Mouse (Mus musculus) midbrain, embryonic 15.5 days (tissue): Measurements from ENCODE around the gene Maff. TPM values are rescaled to one million over a fixed set of nuclear protein-coding genes. Genes with fewer than 3 reads are reported as not detected.

Experiments
- ATAC-seq: fragments of 200-750 bp; cut with Nextera tagmentation; replicated peaks from 2 replicates; pipeline ENCODE4 v1.8.0; 2017; ENCODE audit warnings: moderate TSS enrichment
- H3K27ac ChIP-seq: fragments of 300-500 bp; sonication (generic); 2 replicates; pipeline ENCODE4 v1.5.1; 2015; ENCODE audit warnings: mild to moderate bottlenecking, inconsistent platforms
- H3K27me3 ChIP-seq: fragments of 300-500 bp; sonication (generic); replicated peaks from 2 replicates; pipeline ENCODE4 v1.6.1; 2015; ENCODE audit warnings: inconsistent platforms
- H3K36me3 ChIP-seq: fragments of 300-500 bp; sonication (generic); replicated peaks from 2 replicates; pipeline ENCODE4 v1.6.1; 2015; ENCODE audit warnings: inconsistent platforms
- H3K4me1 ChIP-seq: fragments of 300-500 bp; sonication (generic); 2 replicates; pipeline ENCODE4 v1.6.1; 2015; ENCODE audit warnings: inconsistent platforms
- H3K4me2 ChIP-seq: fragments of 300-500 bp; sonication (generic); 2 replicates; pipeline ENCODE4 v1.6.1; 2015; ENCODE audit warnings: inconsistent platforms, mild to moderate bottlenecking, moderate library complexity
- H3K4me3 ChIP-seq: fragments of 300-500 bp; sonication (generic); 2 replicates; pipeline ENCODE4 v1.5.1; 2015; ENCODE audit warnings: mild to moderate bottlenecking, inconsistent platforms
- H3K9ac ChIP-seq: fragments of 300-500 bp; sonication (generic); 2 replicates; pipeline ENCODE4 v1.6.1; 2015; ENCODE audit warnings: mild to moderate bottlenecking, inconsistent platforms
- H3K9me3 ChIP-seq: fragments of 300-500 bp; sonication (generic); 2 replicates; pipeline ENCODE4 v1.6.1; 2016; ENCODE audit warnings: inconsistent platforms
- WGBS: fragments of 180-500 bp; shearing (Covaris S2); methylation state at CpG from one replicate; pipeline ENCODE4 v1.1.7; 2015; ENCODE audit warnings: mixed read lengths; 5-methylcytosine and 5-hydroxymethylcytosine counted together
- polyA plus RNA-seq: library from polyadenylated mRNA; unstranded; fragments of >200 nt; fragmentation: Nextera tagmentation; extraction: Ambion mirVana; gene quantifications from 2 replicates; pipeline ENCODE4 v1.2.1, GENCODE M21; 2015

The Maff gene
- 0.80 and 1.0 TPM in 2 replicates for polyA plus RNA-seq

- Histone ChIP-seq H3K27me3 (peaks cover 15% of the 10 kb centered on the region; the same call in 1 of the 2 replicates), H3K9ac (peak within 1 kb of the TSS; percentile 53), H3K9me3 (no peaks in the 10 kb centered on the region), H3K27ac (peak within 1 kb of the TSS; percentile 68), H3K4me2 (peak within 1 kb of the TSS; percentile 96), H3K4me1 (peaks cover 8% of the 10 kb centered on the region), H3K36me3 (no peaks in the 10 kb centered on the region), H3K4me3 (peak within 1 kb of the TSS; percentile 61)
- WGBS, result 45% methylated on average over 8 of the region's 8 CpGs
- no peak for ATAC-seq
These were observed at the start of gene Maff for GRCm38 (mm10) chr15:79346051-79346793. Gene Maff (plus strand): TSS chr15:79346621.

- no peaks in the 10 kb centered on the region for H3K36me3 ChIP-seq
- H3K27ac ChIP-seq, result no peak overlapping the region
- WGBS, result 89% methylated on average over 6 of the region's 6 CpGs
- no peaks in the 10 kb centered on the region for H3K27me3 ChIP-seq
- H3K4me1 ChIP-seq, result no peaks in the 10 kb centered on the region
- no peak overlapping the region for H3K4me2 ChIP-seq
- ATAC-seq, result no peak
- H3K9me3 ChIP-seq, result no peaks in the 10 kb centered on the region
- no peak overlapping the region for H3K4me3 ChIP-seq
- H3K9ac ChIP-seq, result no peak overlapping the region
These were observed 47.9 kb upstream of the Maff start for GRCm38 (mm10) chr15:79298553-79298952.

- WGBS, result 91% methylated on average over 2 of the region's 2 CpGs
- Histone ChIP-seq H3K4me3 (no peak overlapping the region), H3K4me2 (no peak overlapping the region), H3K27me3 (no peaks in the 10 kb centered on the region), H3K9me3 (no peaks in the 10 kb centered on the region), H3K27ac (no peak overlapping the region), H3K9ac (no peak overlapping the region), H3K36me3 (no peaks in the 10 kb centered on the region), H3K4me1 (no peaks in the 10 kb centered on the region)
- ATAC-seq, result no peak
These were observed 46.8 kb upstream of the Maff start for GRCm38 (mm10) chr15:79299563-79300155.

- Histone ChIP-seq H3K27me3 (no peaks in the 10 kb centered on the region), H3K4me1 (no peaks in the 10 kb centered on the region), H3K9ac (no peak overlapping the region), H3K4me3 (no peak overlapping the region), H3K9me3 (no peaks in the 10 kb centered on the region), H3K27ac (no peak overlapping the region), H3K36me3 (0 out of 2 replicates have a peak, but pooled peaks cover 3% of the 10 kb centered on the region), H3K4me2 (no peak overlapping the region)
- ATAC-seq, result no peak
- WGBS, result 86% methylated on average over 8 of the region's 8 CpGs
These were observed 42.7 kb upstream of the Maff start for GRCm38 (mm10) chr15:79303725-79304124.

GRCm38 (mm10) chr15:79304832-79305231 is 41.6 kb upstream of the Maff start:
- H3K27me3 ChIP-seq, result no peaks in the 10 kb centered on the region
- no peak overlapping the region for H3K9ac ChIP-seq
- H3K27ac ChIP-seq, result no peak overlapping the region
- ATAC-seq, result no peak
- 0 out of 2 replicates have a peak, but pooled peaks cover 3% of the 10 kb centered on the region for H3K36me3 ChIP-seq
- H3K4me1 ChIP-seq, result no peaks in the 10 kb centered on the region
- no peaks in the 10 kb centered on the region for H3K9me3 ChIP-seq
- 69% methylated on average over 4 of the region's 5 CpGs for WGBS
- no peak overlapping the region for H3K4me2 ChIP-seq
- no peak overlapping the region for H3K4me3 ChIP-seq

- Histone ChIP-seq H3K9ac (no peak overlapping the region), H3K36me3 (0 out of 2 replicates have a peak, but pooled peaks cover 3% of the 10 kb centered on the region), H3K27ac (no peak overlapping the region), H3K9me3 (no peaks in the 10 kb centered on the region), H3K4me3 (no peak overlapping the region), H3K4me2 (no peak overlapping the region), H3K4me1 (no peaks in the 10 kb centered on the region), H3K27me3 (no peaks in the 10 kb centered on the region)
- no peak for ATAC-seq
- WGBS, result 78% methylated on average over 23 of the region's 23 CpGs
These were observed 40.3 kb upstream of the Maff start for GRCm38 (mm10) chr15:79306043-79306637.

GRCm38 (mm10) chr15:79307861-79308260 is 38.6 kb upstream of the Maff start:
- 77% methylated on average over 4 of the region's 4 CpGs for WGBS
- no peak for ATAC-seq
- 0 out of 2 replicates have a peak, but pooled peaks cover 3% of the 10 kb centered on the region for H3K36me3 ChIP-seq
- H3K4me2 ChIP-seq, result no peak overlapping the region
- no peaks in the 10 kb centered on the region for H3K9me3 ChIP-seq
- H3K9ac ChIP-seq, result no peak overlapping the region
- no peaks in the 10 kb centered on the region for H3K27me3 ChIP-seq
- H3K4me1 ChIP-seq, result no peaks in the 10 kb centered on the region
- H3K27ac ChIP-seq, result no peak overlapping the region
- H3K4me3 ChIP-seq, result no peak overlapping the region

GRCm38 (mm10) chr15:79313848-79314369 is 32.5 kb upstream of the Maff start:
- Histone ChIP-seq H3K4me2 (no peak overlapping the region), H3K4me1 (no peaks in the 10 kb centered on the region), H3K36me3 (no peaks in the 10 kb centered on the region), H3K9me3 (no peaks in the 10 kb centered on the region), H3K27ac (no peak overlapping the region), H3K9ac (no peak overlapping the region), H3K4me3 (no peak overlapping the region), H3K27me3 (no peaks in the 10 kb centered on the region)
- 82% methylated on average over 8 of the region's 8 CpGs for WGBS
- no peak for ATAC-seq

- Histone ChIP-seq H3K36me3 (no peaks in the 10 kb centered on the region), H3K4me3 (no peak overlapping the region), H3K4me2 (no peak overlapping the region), H3K9ac (no peak overlapping the region), H3K27me3 (no peaks in the 10 kb centered on the region), H3K4me1 (peaks cover 16% of the 10 kb centered on the region), H3K9me3 (no peaks in the 10 kb centered on the region), H3K27ac (no peak overlapping the region)
- no peak for ATAC-seq
- 89% methylated on average over 5 of the region's 5 CpGs for WGBS
These were observed 24.7 kb upstream of the Maff start for GRCm38 (mm10) chr15:79321733-79322190.

- no peak overlapping the region for H3K4me2 ChIP-seq
- H3K4me3 ChIP-seq, result no peak overlapping the region
- no peak overlapping the region for H3K9ac ChIP-seq
- H3K9me3 ChIP-seq, result no peaks in the 10 kb centered on the region
- no peaks in the 10 kb centered on the region for H3K36me3 ChIP-seq
- no peak overlapping the region for H3K27ac ChIP-seq
- no peak for ATAC-seq
- H3K27me3 ChIP-seq, result no peaks in the 10 kb centered on the region
- 80% methylated on average over 11 of the region's 11 CpGs for WGBS
- peaks cover 23% of the 10 kb centered on the region for H3K4me1 ChIP-seq
These were observed 24.0 kb upstream of the Maff start for GRCm38 (mm10) chr15:79322281-79322990.

- Histone ChIP-seq H3K4me3 (no peak overlapping the region), H3K27me3 (no peaks in the 10 kb centered on the region), H3K4me2 (no peak overlapping the region), H3K27ac (no peak overlapping the region), H3K36me3 (no peaks in the 10 kb centered on the region), H3K9ac (no peak overlapping the region), H3K9me3 (no peaks in the 10 kb centered on the region), H3K4me1 (peaks cover 25% of the 10 kb centered on the region)
- 82% methylated on average over 6 of the region's 6 CpGs for WGBS
- no peak for ATAC-seq
These were observed 23.2 kb upstream of the Maff start for GRCm38 (mm10) chr15:79322991-79323790.
